Mouse (Mus musculus): ENCODE measurements around the gene Fndc3b.

GRCm38 (mm10) chr3:27551005-27551404 lies 160.1 kb downstream of the Fndc3b start:
- TF ChIP-seq CTCF (IDR thresholded peaks at IDR 0.05; ENCODE audit: low read depth) (no peak), EP300 (IDR thresholded peaks at IDR 0.05; ENCODE audit: low read depth) (no peak)

Measured in liver, postnatal 0 days (tissue).